Comparison of ENCODE assay signal across 9 mouse cellular contexts in the genomic region with DNA sequence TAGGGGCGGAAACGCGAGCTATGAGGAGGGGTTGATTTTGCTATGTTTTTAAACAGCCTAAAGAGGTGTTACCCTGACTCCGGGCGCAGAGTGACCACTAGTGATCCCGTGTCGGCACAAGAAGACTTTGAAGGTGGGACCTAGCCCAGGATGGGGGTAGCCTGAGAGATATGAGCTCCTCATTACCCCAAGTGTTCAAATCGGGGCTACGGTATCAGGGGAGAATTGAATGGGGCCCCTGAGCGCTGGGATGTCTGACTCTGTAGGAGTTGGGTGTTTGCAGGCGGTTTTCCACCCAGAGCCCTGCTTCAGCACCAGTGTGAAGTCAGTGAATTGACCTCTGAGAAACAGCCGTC. TPM values are rescaled to one million over a fixed set of nuclear protein-coding genes. Genes with fewer than 3 reads are reported as not detected.
DNase-seq lines count a peak whose midpoint lies in the region; ATAC-seq and TF ChIP-seq lines count a peak whose summit lies in the region.
"Had no signal": no experiment of that assay in that cellular context is flagged by ENCODE, and none has a peak within 500 bp of the region (broad histone marks: within the 10 kb centered on the region; RNA-seq: fewer than 3 reads in every experiment).

No protein-coding gene starts in this region.

- intact Hi-C loops in left cerebral cortex, postnatal 4 days (cut with DNase I), result loop anchor here (5.0 to 10.0 kb wide), 2 partner anchors 49 to 187 kb away; partner anchors contain the start of gene Grk2

- no peak for DNase-seq in layer of hippocampus, adult 2 months (ENCODE audit: low spot score in 2 of 2)
- DNase-seq in layer of hippocampus, adult 8-10 months (ENCODE audit: low spot score in 2 of 2), result no peak
- DNase-seq in intestine, embryonic 14.5 days (ENCODE audit: low spot score), result no peak
- DNase-seq in midbrain, postnatal 0 days (ENCODE audit: low spot score), result no peak
- DNase-seq in adrenal gland, postnatal 4 days (ENCODE audit: low spot score in 2 of 2), result no peak
- DNase-seq in cerebellum, postnatal 10 days, result no peak
- no peak for DNase-seq in left cerebral cortex, postnatal 4 days

- no peaks in the 10 kb centered on the region for H3K36me3 ChIP-seq in embryonic facial prominence, embryonic 12.5 days
- H3K36me3 ChIP-seq in intestine, embryonic 14.5 days (ENCODE audit: control insufficient read depth, insufficient read depth, low read length), result no peaks in the 10 kb centered on the region
- H3K36me3 ChIP-seq in midbrain, postnatal 0 days (ENCODE audit: insufficient read depth, low read length), result no peaks in the 10 kb centered on the region

- TF ChIP-seq CTCF in layer of hippocampus, adult 2 months (conservative IDR thresholded peaks at IDR 0.05), result no peak
- no peak for TF ChIP-seq CTCF in midbrain, postnatal 0 days (IDR thresholded peaks at IDR 0.05)

- no peak; the same call in 1 of the 2 replicates for ATAC-seq in embryonic facial prominence, embryonic 12.5 days (ENCODE audit: insufficient number of reproducible peaks, insufficient read depth, low FRiP score, low TSS enrichment)
- no peak; the same call in 1 of the 2 replicates for ATAC-seq in intestine, embryonic 14.5 days (replicated peaks; ENCODE audit: low FRiP score, low TSS enrichment, low read depth)
- no peak; the same call in 1 of the 2 replicates for ATAC-seq in midbrain, postnatal 0 days (ENCODE audit: low FRiP score)

- H3K9ac ChIP-seq in embryonic facial prominence, embryonic 12.5 days, result peak overlapping the region; percentile 35; the same call in 1 of the 2 replicates
- H3K9ac ChIP-seq in intestine, embryonic 14.5 days (ENCODE audit: low read length), result peak overlapping the region; percentile 49
- peak overlapping the region; percentile 54 for H3K9ac ChIP-seq in midbrain, postnatal 0 days (replicated peaks; ENCODE audit: low read length, poor library complexity, severe bottlenecking)

- WGBS in embryonic facial prominence, embryonic 12.5 days, result 17% methylated on average over 12 of the region's 12 CpGs
- 19% methylated on average over 12 of the region's 12 CpGs for WGBS in intestine, embryonic 14.5 days
- WGBS in midbrain, postnatal 0 days, result 20% methylated on average over 12 of the region's 12 CpGs

- H3K9me3 ChIP-seq in embryonic facial prominence, embryonic 12.5 days, result no peaks in the 10 kb centered on the region
- H3K9me3 ChIP-seq in intestine, embryonic 14.5 days (ENCODE audit: control insufficient read depth, low read length), result peaks cover 4% of the 10 kb centered on the region; the same call in 1 of the 2 replicates
- H3K9me3 ChIP-seq in midbrain, postnatal 0 days (ENCODE audit: low read length), result no peaks in the 10 kb centered on the region

- peak overlapping the region; percentile 91 for H3K4me3 ChIP-seq in layer of hippocampus, adult 2 months
- peak overlapping the region; percentile 58 for H3K4me3 ChIP-seq in embryonic facial prominence, embryonic 12.5 days
- H3K4me3 ChIP-seq in intestine, embryonic 14.5 days (ENCODE audit: low read depth, low read length), result peak overlapping the region; percentile 53
- peak overlapping the region; percentile 54 for H3K4me3 ChIP-seq in midbrain, postnatal 0 days (ENCODE audit: low read depth, low read length)

- no peaks in the 10 kb centered on the region for H3K4me1 ChIP-seq in embryonic facial prominence, embryonic 12.5 days
- peaks cover 7% of the 10 kb centered on the region; the same call in 1 of the 2 replicates for H3K4me1 ChIP-seq in intestine, embryonic 14.5 days (replicated peaks; ENCODE audit: control insufficient read depth, insufficient read depth, low read length)
- H3K4me1 ChIP-seq in midbrain, postnatal 0 days (ENCODE audit: insufficient read depth, low read length), result 0 out of 2 replicates have a peak, but pooled peaks cover 3% of the 10 kb centered on the region

- H3K27me3 ChIP-seq in embryonic facial prominence, embryonic 12.5 days, result no peaks in the 10 kb centered on the region
- H3K27me3 ChIP-seq in intestine, embryonic 14.5 days (replicated peaks; ENCODE audit: control insufficient read depth, insufficient read depth, low read length), result no peaks in the 10 kb centered on the region
- H3K27me3 ChIP-seq in midbrain, postnatal 0 days (ENCODE audit: insufficient read depth, low read length), result no peaks in the 10 kb centered on the region

- peak overlapping the region; percentile 81 for H3K4me2 ChIP-seq in embryonic facial prominence, embryonic 12.5 days (replicated peaks)
- peak overlapping the region; percentile 96 for H3K4me2 ChIP-seq in intestine, embryonic 14.5 days (ENCODE audit: low read length)
- H3K4me2 ChIP-seq in midbrain, postnatal 0 days (ENCODE audit: low read depth, low read length, poor library complexity, severe bottlenecking), result peak overlapping the region; percentile 78

- peak overlapping the region; percentile 87 for H3K27ac ChIP-seq in layer of hippocampus, adult 2 months
- no peak overlapping the region for H3K27ac ChIP-seq in embryonic facial prominence, embryonic 12.5 days
- no peak overlapping the region for H3K27ac ChIP-seq in intestine, embryonic 14.5 days (ENCODE audit: low read depth)
- H3K27ac ChIP-seq in midbrain, postnatal 0 days (ENCODE audit: low read depth, low read length), result 0 out of 2 replicates have a peak overlapping the region, but pooled peaks have one; percentile 13

RNA-seq across cellular contexts. Expression of gene Ssh3, which starts 11.1 kb away (rescaled TPM):
- total RNA-seq in layer of hippocampus, adult 2 months (2021), result 10 to 100 TPM; 57.5 to 58.7 TPM
- 10 to 100 TPM; 64.8 to 79.5 (median 68.0) TPM for total RNA-seq in layer of hippocampus, adult 8-10 months (2022)
- polyA plus RNA-seq in embryonic facial prominence, embryonic 12.5 days (2016; fragmentation: Nextera tagmentation; extraction: Ambion mirVana), result 11.1 and 11.5 TPM in 2 replicates
- 21.7 and 25.4 TPM in 2 replicates for polyA plus RNA-seq in intestine, embryonic 14.5 days (2014; fragmentation: Nextera tagmentation; extraction: Ambion mirVana)
- total RNA-seq in midbrain, postnatal 0 days (2014; rRNA removed), result 40.6 and 67.7 TPM in 2 replicates
- 18.6 and 20.7 TPM in 2 replicates for polyA plus RNA-seq in midbrain, postnatal 0 days (2015; fragmentation: Nextera tagmentation; extraction: Ambion mirVana)
- total RNA-seq in adrenal gland, postnatal 4 days (2021), result 10 to 100 TPM; 37.6 to 40.9 TPM
- total RNA-seq in left cerebral cortex, postnatal 4 days (2021), result 10 to 100 TPM; 71.0 to 74.6 TPM

RNA-seq across cellular contexts. Expression of gene Ankrd13d, which starts 25.1 kb away (rescaled TPM):
- 10 to 100 TPM; 63.4 to 70.7 TPM for total RNA-seq in layer of hippocampus, adult 2 months (2021)
- total RNA-seq in layer of hippocampus, adult 8-10 months (2022), result 10 to 100 TPM; 60.3 to 77.2 (median 67.3) TPM
- polyA plus RNA-seq in embryonic facial prominence, embryonic 12.5 days (2016; fragmentation: Nextera tagmentation; extraction: Ambion mirVana), result 11.0 and 13.4 TPM in 2 replicates
- 6.4 and 7.8 TPM in 2 replicates for polyA plus RNA-seq in intestine, embryonic 14.5 days (2014; fragmentation: Nextera tagmentation; extraction: Ambion mirVana)
- 92.2 and 106 TPM in 2 replicates for total RNA-seq in midbrain, postnatal 0 days (2014; rRNA removed)
- polyA plus RNA-seq in midbrain, postnatal 0 days (2015; fragmentation: Nextera tagmentation; extraction: Ambion mirVana), result 79.1 and 84.8 TPM in 2 replicates
- 1 to 10 TPM; 8.2 to 8.8 TPM for total RNA-seq in adrenal gland, postnatal 4 days (2021)
- total RNA-seq in left cerebral cortex, postnatal 4 days (2021), result 10 to 100 TPM; 98.4 to 99.3 TPM

RNA-seq across cellular contexts. Expression of gene Pold4, which starts 26.2 kb away (rescaled TPM):
- total RNA-seq in layer of hippocampus, adult 2 months (2021), result 10 to 100 TPM; 16.7 to 18.2 TPM
- total RNA-seq in layer of hippocampus, adult 8-10 months (2022), result 10 to 100 TPM; 13.3 to 25.1 (median 18.5) TPM
- 14.9 and 21.6 TPM in 2 replicates for polyA plus RNA-seq in embryonic facial prominence, embryonic 12.5 days (2016; fragmentation: Nextera tagmentation; extraction: Ambion mirVana)
- 30.8 and 30.9 TPM in 2 replicates for polyA plus RNA-seq in intestine, embryonic 14.5 days (2014; fragmentation: Nextera tagmentation; extraction: Ambion mirVana)
- 20.9 and 37.7 TPM in 2 replicates for total RNA-seq in midbrain, postnatal 0 days (2014; rRNA removed)
- 20.8 and 26.8 TPM in 2 replicates for polyA plus RNA-seq in midbrain, postnatal 0 days (2015; fragmentation: Nextera tagmentation; extraction: Ambion mirVana)
- total RNA-seq in adrenal gland, postnatal 4 days (2021), result 10 to 100 TPM; 32.7 to 34.3 TPM
- total RNA-seq in left cerebral cortex, postnatal 4 days (2021), result 10 to 100 TPM; 11.3 to 11.9 TPM

RNA-seq across cellular contexts. Expression of gene AC109138.7, which starts 43.7 kb away (rescaled TPM):
- not detected for total RNA-seq in layer of hippocampus, adult 2 months (2021)
- total RNA-seq in layer of hippocampus, adult 8-10 months (2022), result not detected
- polyA plus RNA-seq in embryonic facial prominence, embryonic 12.5 days (2016; fragmentation: Nextera tagmentation; extraction: Ambion mirVana), result not detected in 2 replicates
- not detected in 2 replicates for polyA plus RNA-seq in intestine, embryonic 14.5 days (2014; fragmentation: Nextera tagmentation; extraction: Ambion mirVana)
- total RNA-seq in midbrain, postnatal 0 days (2014; rRNA removed), result not detected in 2 replicates
- polyA plus RNA-seq in midbrain, postnatal 0 days (2015; fragmentation: Nextera tagmentation; extraction: Ambion mirVana), result not detected in 2 replicates
- total RNA-seq in adrenal gland, postnatal 4 days (2021), result not detected
- total RNA-seq in left cerebral cortex, postnatal 4 days (2021), result not detected
- polyA plus RNA-seq: spleen, adult 2 months had no signal

RNA-seq across cellular contexts. Expression of gene Clcf1, which starts 43.8 kb away (rescaled TPM):
- total RNA-seq in layer of hippocampus, adult 2 months (2021), result under 1 TPM; 0.61 to 0.76 TPM
- 1 to 10 TPM in 3 of 4 experiments, under 1 TPM in 1; 0.70 to 3.3 (median 1.9) TPM for total RNA-seq in layer of hippocampus, adult 8-10 months (2022)
- 8.5 and 9.7 TPM in 2 replicates for polyA plus RNA-seq in embryonic facial prominence, embryonic 12.5 days (2016; fragmentation: Nextera tagmentation; extraction: Ambion mirVana)
- polyA plus RNA-seq in intestine, embryonic 14.5 days (2014; fragmentation: Nextera tagmentation; extraction: Ambion mirVana), result 6.9 and 7.5 TPM in 2 replicates
- total RNA-seq in midbrain, postnatal 0 days (2014; rRNA removed), result 0.99 and 1.2 TPM in 2 replicates
- polyA plus RNA-seq in midbrain, postnatal 0 days (2015; fragmentation: Nextera tagmentation; extraction: Ambion mirVana), result 0.28 and 0.44 TPM in 2 replicates
- total RNA-seq in adrenal gland, postnatal 4 days (2021), result 10 to 100 TPM; 10.0 to 10.7 TPM
- 1 to 10 TPM; 1.2 to 1.3 TPM for total RNA-seq in left cerebral cortex, postnatal 4 days (2021)

Comparison
In these comparisons a context has a peak if more than half of its experiments do, and no peak if none do; other contexts are left out.
1. H3K27ac ChIP-seq: peak in layer of hippocampus, adult 2 months (single experiment) and midbrain, postnatal 0 days (single experiment); none in embryonic facial prominence, embryonic 12.5 days (single experiment) and intestine, embryonic 14.5 days (single experiment).
2. Peak in every context shown above with its lines, with median percentiles within 50 percentile points of each other: H3K4me3 ChIP-seq, H3K4me2 ChIP-seq and H3K9ac ChIP-seq.